Mouse (Mus musculus) myocyte (in vitro differentiated cells): Measurements from ENCODE around the gene Fam167b. TPM values are rescaled to one million over a fixed set of nuclear protein-coding genes. Genes with fewer than 3 reads are reported as not detected.
A peak's percentile ranks its signal among the peaks of the same experiment; 100 is the strongest.

ENCODE experiments used
- H3K27me3 ChIP-seq: one replicate; pipeline ENCODE4 v1.6.1; 2011; ENCODE audit not compliant: control insufficient read depth, insufficient read depth, insufficient read length
- H3K36me3 ChIP-seq: one replicate; pipeline ENCODE4 v1.6.1; 2011; ENCODE audit not compliant: control insufficient read depth, insufficient read depth
- H3K4me2 ChIP-seq: one replicate; pipeline ENCODE4 v1.6.1; 2011; ENCODE audit warnings: low read depth, control low read depth
- H3K4me3 ChIP-seq: one replicate; pipeline ENCODE4 v1.5.1; 2011; ENCODE audit warnings: mild to moderate bottlenecking, control low read depth, moderate library complexity
- H3K79me2 ChIP-seq: one replicate; pipeline ENCODE4 v1.6.1; 2011; ENCODE audit not compliant: control insufficient read depth, insufficient read depth
- H3ac ChIP-seq: one replicate; pipeline ENCODE4 v1.6.1; 2011; ENCODE audit not compliant: control insufficient read depth, insufficient read length
- CEBPB ChIP-seq: IDR thresholded peaks from 2 replicates; pipeline ENCODE4 v1.6.1; 2011; ENCODE audit warnings: mild to moderate bottlenecking, moderate library complexity; ENCODE audit not compliant: poor library complexity, insufficient read depth, severe bottlenecking
- E2F4 ChIP-seq: IDR thresholded peaks from one replicate; pipeline ENCODE4 v1.6.1; 2011; ENCODE audit warnings: mild to moderate bottlenecking, control low read depth, moderate library complexity; ENCODE audit not compliant: insufficient read depth
- MAX ChIP-seq: IDR thresholded peaks from one replicate; pipeline ENCODE4 v1.6.1; 2011; ENCODE audit warnings: low read depth, mild to moderate bottlenecking, control low read depth
- MYOD1 ChIP-seq, 3 experiments: IDR thresholded peaks; one replicate each; pipeline ENCODE4 v1.6.1; 2011; ENCODE audit warnings: control low read depth in 2 of 3, low read depth in 2 of 3, mild to moderate bottlenecking in 2 of 3, moderate library complexity in 1 of 3; ENCODE audit not compliant: insufficient read length in 2 of 3, control insufficient read depth in 1 of 3
- MYOG ChIP-seq, 3 experiments: IDR thresholded peaks; one replicate each; pipeline ENCODE4 v1.6.1; 2011; ENCODE audit warnings: control low read depth in 2 of 3, low read depth in 2 of 3, mild to moderate bottlenecking in 2 of 3; ENCODE audit not compliant: insufficient read length in 2 of 3, control insufficient read depth in 1 of 3, insufficient read depth in 1 of 3
- POLR2A ChIP-seq: IDR thresholded peaks from one replicate; pipeline ENCODE4 v1.6.1; 2011; ENCODE audit warnings: low read depth, mild to moderate bottlenecking, control low read depth, moderate library complexity; ENCODE audit not compliant: insufficient read length
- POLR2AphosphoS2 ChIP-seq: IDR thresholded peaks from one replicate; pipeline ENCODE4 v1.6.1; 2011; ENCODE audit warnings: low read depth, control low read depth; ENCODE audit not compliant: insufficient read length
- REST ChIP-seq: IDR thresholded peaks from one replicate; pipeline ENCODE4 v1.6.1; 2011; ENCODE audit warnings: mild to moderate bottlenecking, control low read depth, moderate library complexity; ENCODE audit not compliant: insufficient read depth, insufficient read length
- SRF ChIP-seq: IDR thresholded peaks from one replicate; pipeline ENCODE4 v1.6.1; 2011; ENCODE audit warnings: low read depth; ENCODE audit not compliant: control insufficient read depth, insufficient read length
- TCF12 ChIP-seq: IDR thresholded peaks from one replicate; pipeline ENCODE4 v1.6.1; 2011; ENCODE audit warnings: mild to moderate bottlenecking, control low read depth; ENCODE audit not compliant: poor library complexity, insufficient read depth, severe bottlenecking
- TCF3 ChIP-seq: IDR thresholded peaks from one replicate; pipeline ENCODE4 v1.6.1; 2011; ENCODE audit warnings: low read depth, control low read depth; ENCODE audit not compliant: insufficient read length
- USF1 ChIP-seq: IDR thresholded peaks from one replicate; pipeline ENCODE4 v1.6.1; 2011; ENCODE audit warnings: low read depth, mild to moderate bottlenecking, control low read depth, moderate library complexity
- polyA plus RNA-seq: library from polyadenylated mRNA; unstranded; fragments of >200 nt; fragmentation: generic; extraction: Trizol; gene quantifications from one replicate; pipeline ENCODE4 v1.2.1, GENCODE M21; 2012; ENCODE audit warnings: missing spikeins

Fam167b gene
- polyA plus RNA-seq, 1 experiment = 0.10 TPM

- TF ChIP-seq E2F4 (no peak), TCF3 (no peak), SRF (no peak), REST (peak; percentile 18), USF1 (no peak), CEBPB (no peak), POLR2AphosphoS2 (peak; percentile 96), MYOD1 (IDR thresholded peaks at IDR 0.05; ENCODE audit: control insufficient read depth in 1 of 3, insufficient read length in 2 of 3, low read depth in 2 of 3) (peak in 2 of 3 experiments; percentile 57 to 74), POLR2A (peak; percentile 94), TCF12 (no peak), MYOG (IDR thresholded peaks at IDR 0.05; ENCODE audit: control insufficient read depth in 1 of 3, insufficient read depth in 1 of 3, insufficient read length in 2 of 3, low read depth in 2 of 3) (peak in 2 of 3 experiments; percentile 63 to 73)
- Histone ChIP-seq H3K36me3 (peaks cover 14% of the 10 kb centered on the region), H3K27me3 (no peaks in the 10 kb centered on the region)
Measured at GRCm38 (mm10) chr4:129600233-129601158, 22.1 kb upstream of the Fam167b start, which contains the start of the genes Eif3i and Tmem234. TSS of gene Eif3i (minus strand) at chr4:129600648. TSS of gene Tmem234 (plus strand) at chr4:129600668.

GRCm38 (mm10) chr4:129588865-129589264, 10.5 kb upstream of the Fam167b start:
- no peak for TF ChIP-seq TCF3
- TF ChIP-seq MYOD1 (IDR thresholded peaks at IDR 0.05; ENCODE audit: control insufficient read depth in 1 of 3, insufficient read length in 2 of 3, low read depth in 2 of 3) = no peak
- TF ChIP-seq MAX = no peak
- no peak for TF ChIP-seq SRF
- no peak for TF ChIP-seq USF1
- TF ChIP-seq POLR2A = no peak
- TF ChIP-seq E2F4 = no peak
- TF ChIP-seq TCF12 = no peak
- no peak for TF ChIP-seq CEBPB
- no peak for TF ChIP-seq MYOG (IDR thresholded peaks at IDR 0.05; ENCODE audit: control insufficient read depth in 1 of 3, insufficient read depth in 1 of 3, insufficient read length in 2 of 3, low read depth in 2 of 3)
- TF ChIP-seq REST = no peak
- no peak for TF ChIP-seq POLR2AphosphoS2

More at GRCm38 (mm10) chr4:129600233-129601158, 22.1 kb upstream of the Fam167b start, which contains the start of the genes Eif3i and Tmem234:
- Histone ChIP-seq H3ac (peak within 1 kb of the TSS; percentile 61), H3K79me2 (peaks cover 60% of the 10 kb centered on the region), H3K4me2 (peak within 1 kb of the TSS; percentile 83), H3K4me3 (peak within 1 kb of the TSS; percentile 89)

GRCm38 (mm10) chr4:129586943-129587342, 8.6 kb upstream of the Fam167b start:
- TF ChIP-seq TCF12 (no peak), E2F4 (no peak), POLR2AphosphoS2 (no peak), MAX (no peak), USF1 (no peak), TCF3 (no peak), SRF (no peak), CEBPB (no peak), REST (no peak), MYOG (IDR thresholded peaks at IDR 0.05; ENCODE audit: control insufficient read depth in 1 of 3, insufficient read depth in 1 of 3, insufficient read length in 2 of 3, low read depth in 2 of 3) (no peak), POLR2A (no peak), MYOD1 (IDR thresholded peaks at IDR 0.05; ENCODE audit: control insufficient read depth in 1 of 3, insufficient read length in 2 of 3, low read depth in 2 of 3) (no peak)
- Histone ChIP-seq H3K4me2 (no peak overlapping the region), H3K79me2 (no peaks in the 10 kb centered on the region), H3K4me3 (no peak overlapping the region), H3ac (no peak overlapping the region), H3K27me3 (no peaks in the 10 kb centered on the region), H3K36me3 (peaks cover 9% of the 10 kb centered on the region)

More at GRCm38 (mm10) chr4:129588865-129589264, 10.5 kb upstream of the Fam167b start:
- Histone ChIP-seq H3K4me2 (no peak overlapping the region), H3K79me2 (no peaks in the 10 kb centered on the region), H3K4me3 (no peak overlapping the region), H3K27me3 (no peaks in the 10 kb centered on the region), H3ac (no peak overlapping the region), H3K36me3 (peaks cover 13% of the 10 kb centered on the region)

GRCm38 (mm10) chr4:129585773-129586172, 7.4 kb upstream of the Fam167b start:
- Histone ChIP-seq H3K27me3 (no peaks in the 10 kb centered on the region), H3K4me2 (no peak overlapping the region), H3K36me3 (peaks cover 3% of the 10 kb centered on the region), H3K4me3 (no peak overlapping the region), H3ac (no peak overlapping the region), H3K79me2 (no peaks in the 10 kb centered on the region)
- TF ChIP-seq MAX (no peak), REST (no peak), CEBPB (no peak), TCF12 (no peak), POLR2AphosphoS2 (no peak), MYOG (IDR thresholded peaks at IDR 0.05; ENCODE audit: control insufficient read depth in 1 of 3, insufficient read depth in 1 of 3, insufficient read length in 2 of 3, low read depth in 2 of 3) (no peak), USF1 (no peak), E2F4 (no peak)
